Mouse (Mus musculus): ENCODE data around the gene Fstl3. TPM values are rescaled to one million over a fixed set of nuclear protein-coding genes. Genes with fewer than 3 reads are reported as not detected.

The Fstl3 gene
- polyA plus RNA-seq, 1 experiment from 2014 or later: 0.63 TPM

DNA sequence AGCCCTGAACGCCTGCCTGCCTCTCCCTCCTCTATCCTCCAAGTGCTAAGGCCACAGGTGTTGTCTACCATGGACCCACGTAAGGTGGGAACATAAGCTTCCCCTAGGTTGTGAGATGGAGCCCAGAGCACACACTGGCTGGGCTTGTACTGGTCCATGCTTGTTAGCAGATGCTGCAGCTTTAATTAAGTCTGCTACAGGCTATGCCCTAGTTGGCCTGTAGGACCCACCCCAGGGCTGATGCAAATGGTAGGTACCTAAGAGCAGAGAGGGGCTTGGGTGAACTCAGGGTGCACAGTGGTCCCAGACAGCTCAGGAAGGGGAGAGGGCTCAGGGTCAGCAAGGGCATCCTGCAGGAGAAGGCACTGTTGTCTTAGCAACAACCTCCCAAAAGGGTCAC, 12.5 kb downstream of the Fstl3 start:
- 61% methylated on average over 2 of the region's 2 CpGs for WGBS (ENCODE audit: insufficient replicate concordance)
- TF ChIP-seq CTCF (IDR thresholded peaks at IDR 0.05; ENCODE audit: low read depth) (0 out of 2 replicates have a peak, but pooled peaks have one; percentile 4), EP300 (IDR thresholded peaks at IDR 0.05; ENCODE audit: low read depth) (no peak)
- ATAC-seq (no peak), DNase-seq (no peak)
- Histone ChIP-seq H3K9ac (replicated peaks) (peak overlapping the region; percentile 16; the same call in 1 of the 2 replicates), H3K27me3 (ENCODE audit: insufficient read depth, low read length) (0 out of 2 replicates have a peak, but pooled peaks cover 4% of the 10 kb centered on the region), H3K27ac (ENCODE audit: low read depth) (peak overlapping the region; percentile 46), H3K36me3 (replicated peaks; ENCODE audit: insufficient read depth, low read length) (no peaks in the 10 kb centered on the region), H3K4me2 (ENCODE audit: low read depth, low read length) (no peak overlapping the region), H3K9me3 (ENCODE audit: low read length) (no peaks in the 10 kb centered on the region), H3K4me1 (ENCODE audit: insufficient read depth) (peaks cover 10% of the 10 kb centered on the region; the same call in 1 of the 2 replicates), H3K4me3 (ENCODE audit: low read depth, low read length) (no peak overlapping the region)

DNA sequence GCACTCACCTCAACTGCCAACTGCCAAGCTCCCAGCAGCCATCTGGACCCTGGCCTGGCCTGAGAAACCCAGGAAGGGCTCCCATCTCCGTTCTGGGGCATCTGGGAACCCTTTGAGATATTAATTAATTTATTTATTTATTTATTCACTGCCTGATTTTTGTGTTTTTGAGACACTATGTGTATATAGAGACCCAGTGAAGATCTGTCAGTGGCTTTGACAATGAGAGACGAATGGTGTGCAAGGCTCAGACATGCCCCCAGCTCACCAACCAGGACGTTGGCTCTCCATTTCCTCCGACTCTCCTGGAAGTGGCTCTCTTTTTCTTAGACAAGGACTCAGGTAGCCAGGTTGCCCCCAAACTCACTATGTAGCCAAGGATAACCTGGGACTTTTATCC, 13.8 kb downstream of the Fstl3 start, which contains the start of gene Prss57:
Prss57 (minus strand) TSS at position 101 of the 400 bp plus-strand sequence.
- no peaks in the 10 kb centered on the region for H3K36me3 ChIP-seq (replicated peaks; ENCODE audit: insufficient read depth, low read length)
- peaks cover 10% of the 10 kb centered on the region; the same call in 1 of the 2 replicates for H3K4me1 ChIP-seq (ENCODE audit: insufficient read depth)
- H3K27me3 ChIP-seq (ENCODE audit: insufficient read depth, low read length): no peaks in the 10 kb centered on the region
- no peak within 1 kb of the TSS for H3K4me3 ChIP-seq (ENCODE audit: low read depth, low read length)
- no peak within 1 kb of the TSS for H3K4me2 ChIP-seq (ENCODE audit: low read depth, low read length)
- peak within 1 kb of the TSS; percentile 46 for H3K27ac ChIP-seq (ENCODE audit: low read depth)
- DNase-seq: no peak
- TF ChIP-seq CTCF (IDR thresholded peaks at IDR 0.05; ENCODE audit: low read depth) (no peak), EP300 (IDR thresholded peaks at IDR 0.05; ENCODE audit: low read depth) (no peak)
- no peaks in the 10 kb centered on the region for H3K9me3 ChIP-seq (ENCODE audit: low read length)
- ATAC-seq: no peak
- no peak within 1 kb of the TSS for H3K9ac ChIP-seq (replicated peaks)
- 69% methylated on average over 4 of the region's 4 CpGs for WGBS (ENCODE audit: insufficient replicate concordance)

DNA sequence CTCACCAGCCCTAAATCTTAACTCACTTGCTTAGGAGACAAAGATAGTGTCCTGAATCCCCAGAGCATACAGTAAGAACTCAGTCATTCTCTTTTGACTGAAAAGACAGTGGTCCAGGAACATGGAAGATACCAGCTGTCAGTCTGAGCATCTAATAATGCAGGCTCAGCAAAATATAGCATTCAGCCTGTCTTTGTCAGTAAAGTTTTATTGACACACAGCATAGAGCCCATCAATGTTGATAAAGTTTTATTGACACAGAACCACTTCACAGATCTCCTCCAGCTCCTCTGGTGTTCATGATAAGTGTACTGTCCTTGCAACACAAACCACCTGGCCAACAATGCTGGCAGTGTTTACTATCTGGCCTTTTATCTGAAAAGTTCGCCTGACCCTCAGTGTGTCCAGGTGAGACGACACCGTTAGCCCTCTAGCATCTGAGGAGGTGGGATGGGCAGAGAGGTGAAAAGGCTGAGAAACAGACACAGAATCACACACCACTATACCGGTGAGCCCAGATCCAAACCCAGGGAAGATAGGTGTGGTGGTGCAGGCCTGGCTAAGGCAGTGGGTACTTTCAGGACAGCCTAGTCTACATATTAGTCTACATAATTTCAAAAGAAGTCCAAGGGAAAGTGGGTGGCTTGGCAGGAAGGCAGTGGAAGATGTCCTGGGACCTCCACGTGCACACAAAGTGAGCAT, 15.4 kb downstream of the Fstl3 start:
- Histone ChIP-seq H3K36me3 (replicated peaks; ENCODE audit: insufficient read depth, low read length) (no peaks in the 10 kb centered on the region), H3K27me3 (ENCODE audit: insufficient read depth, low read length) (no peaks in the 10 kb centered on the region), H3K27ac (ENCODE audit: low read depth) (no peak overlapping the region), H3K4me2 (ENCODE audit: low read depth, low read length) (no peak overlapping the region), H3K9me3 (ENCODE audit: low read length) (no peaks in the 10 kb centered on the region), H3K9ac (replicated peaks) (no peak overlapping the region), H3K4me3 (ENCODE audit: low read depth, low read length) (no peak overlapping the region), H3K4me1 (ENCODE audit: insufficient read depth) (peaks cover 15% of the 10 kb centered on the region)
- 72% methylated on average over 5 of the region's 5 CpGs for WGBS (ENCODE audit: insufficient replicate concordance)
- TF ChIP-seq EP300 (IDR thresholded peaks at IDR 0.05; ENCODE audit: low read depth) (no peak), CTCF (IDR thresholded peaks at IDR 0.05; ENCODE audit: low read depth) (no peak)
- DNase-seq (no peak), ATAC-seq (no peak)

DNA sequence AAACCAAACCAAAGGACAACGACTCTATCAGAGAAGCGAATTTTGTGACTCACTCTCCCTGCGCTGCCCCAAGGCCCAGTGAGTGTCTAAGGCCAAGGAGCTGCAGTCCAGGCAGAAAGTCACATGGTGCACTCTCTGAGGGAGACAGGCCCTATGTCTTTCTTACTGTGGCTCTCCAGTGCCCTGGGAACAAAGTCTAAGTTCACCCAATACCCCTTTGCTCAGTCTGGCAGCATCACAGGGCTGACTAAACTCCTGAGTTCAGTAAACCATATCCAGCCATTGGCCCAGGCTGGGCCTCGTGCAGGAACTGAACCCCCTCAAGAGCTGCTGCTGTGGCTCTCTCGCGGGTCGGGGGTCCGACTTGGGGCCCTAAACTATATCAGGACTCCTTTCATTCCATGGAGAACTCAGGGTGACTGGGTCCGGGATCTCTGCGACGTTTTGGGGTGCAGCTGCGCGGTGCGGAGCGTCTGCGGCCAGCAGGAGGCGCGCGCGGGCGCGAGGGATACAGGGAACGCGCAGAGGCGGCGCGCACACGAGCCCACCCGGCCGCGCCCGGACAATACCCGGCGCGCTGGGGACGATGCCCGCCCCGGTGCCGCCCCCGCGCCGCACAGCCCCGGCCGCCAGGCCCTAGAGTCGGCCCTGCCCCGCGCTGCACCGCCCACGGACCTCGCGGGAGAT, 16.1 kb downstream of the Fstl3 start, which contains the start of gene Palm:
Palm (plus strand) TSS at position 522 of the 687 bp plus-strand sequence.
- ATAC-seq: peak; percentile 56
- Histone ChIP-seq H3K9ac (replicated peaks) (peak within 1 kb of the TSS; percentile 70), H3K4me1 (ENCODE audit: insufficient read depth) (peaks cover 15% of the 10 kb centered on the region), H3K4me2 (ENCODE audit: low read depth, low read length) (peak within 1 kb of the TSS; percentile 87), H3K36me3 (replicated peaks; ENCODE audit: insufficient read depth, low read length) (no peaks in the 10 kb centered on the region), H3K4me3 (ENCODE audit: low read depth, low read length) (peak within 1 kb of the TSS; percentile 70), H3K27me3 (ENCODE audit: insufficient read depth, low read length) (no peaks in the 10 kb centered on the region), H3K27ac (ENCODE audit: low read depth) (peak within 1 kb of the TSS; percentile 56), H3K9me3 (ENCODE audit: low read length) (no peaks in the 10 kb centered on the region)
- TF ChIP-seq CTCF (IDR thresholded peaks at IDR 0.05; ENCODE audit: low read depth): peak; percentile 83
- no peak for TF ChIP-seq EP300 (IDR thresholded peaks at IDR 0.05; ENCODE audit: low read depth)
- DNase-seq: peak; percentile 77
- WGBS (ENCODE audit: insufficient replicate concordance): 4% methylated on average over 51 of the region's 51 CpGs

DNA sequence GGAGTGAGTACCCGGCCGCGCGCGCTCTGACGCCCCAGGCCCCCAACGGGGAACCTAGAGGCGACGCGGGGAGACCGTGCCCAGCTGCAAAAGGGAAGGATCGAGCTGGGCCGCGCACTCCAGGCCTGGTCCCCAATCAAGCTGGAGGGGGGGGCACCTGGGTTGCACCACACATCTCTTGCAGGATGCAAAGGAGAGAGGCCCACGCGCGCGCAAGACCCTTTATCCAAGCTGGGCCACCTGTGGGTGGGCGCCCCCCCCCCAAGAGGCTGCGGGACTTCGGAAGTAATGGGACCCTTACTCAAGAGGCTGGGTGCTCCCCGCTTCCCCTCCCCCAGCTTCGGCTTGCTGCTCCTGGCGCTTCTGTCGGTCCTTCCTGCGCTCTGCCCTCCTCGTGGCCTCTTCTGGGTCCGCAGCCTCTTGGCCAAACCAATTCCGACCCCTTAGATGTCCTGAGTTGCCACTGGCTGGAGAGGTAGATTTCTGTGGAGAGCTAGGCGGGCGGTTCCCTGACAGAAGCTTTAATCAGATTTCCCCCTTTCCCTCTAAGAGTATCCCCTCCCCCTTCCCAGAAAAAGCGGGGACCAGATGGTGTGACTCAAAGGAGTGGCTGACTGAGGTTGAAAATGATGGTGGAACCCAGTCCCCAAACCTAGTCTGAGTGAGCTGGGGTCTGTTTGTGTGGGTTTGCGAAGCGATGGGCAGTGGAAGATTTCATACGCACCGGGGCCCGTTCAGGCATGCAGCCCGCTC, 16.8 kb downstream of the Fstl3 start:
- ATAC-seq: no peak; the same call in 1 of the 2 replicates
- H3K4me3 ChIP-seq (ENCODE audit: low read depth, low read length): peak overlapping the region; percentile 70
- peaks cover 15% of the 10 kb centered on the region for H3K4me1 ChIP-seq (ENCODE audit: insufficient read depth)
- peak overlapping the region; percentile 56 for H3K27ac ChIP-seq (ENCODE audit: low read depth)
- peak overlapping the region; percentile 70 for H3K9ac ChIP-seq (replicated peaks)
- no peaks in the 10 kb centered on the region for H3K27me3 ChIP-seq (ENCODE audit: insufficient read depth, low read length)
- peak; percentile 52 for DNase-seq
- no peaks in the 10 kb centered on the region for H3K9me3 ChIP-seq (ENCODE audit: low read length)
- TF ChIP-seq EP300 (IDR thresholded peaks at IDR 0.05; ENCODE audit: low read depth) (no peak), CTCF (IDR thresholded peaks at IDR 0.05; ENCODE audit: low read depth) (no peak)
- WGBS (ENCODE audit: insufficient replicate concordance): 11% methylated on average over 37 of the region's 38 CpGs
- H3K36me3 ChIP-seq (replicated peaks; ENCODE audit: insufficient read depth, low read length): no peaks in the 10 kb centered on the region
- peak overlapping the region; percentile 87 for H3K4me2 ChIP-seq (ENCODE audit: low read depth, low read length)

All from liver, postnatal 0 days (tissue).